Mouse (Mus musculus) cortical plate, adult 2 months (tissue): Measurements from ENCODE around the gene Fbxl5.

Source experiments
- CTCF ChIP-seq: fragments of 200-500 bp; IDR thresholded peaks from 2 replicates; pipeline ENCODE4 v1.5.1; 2011; ENCODE audit warnings: mild to moderate bottlenecking, control low read depth, low read length; ENCODE audit not compliant: insufficient read depth; ENCODE audit errors: extremely low read depth
- POLR2A ChIP-seq: fragments of 200-500 bp; IDR thresholded peaks from 2 replicates; pipeline ENCODE4 v1.6.1; 2011; ENCODE audit warnings: mild to moderate bottlenecking, low read length, control low read depth; ENCODE audit not compliant: insufficient read depth; ENCODE audit errors: extremely low read depth

GRCm38 (mm10) chr5:43845646-43846045, 24.2 kb upstream of the Fbxl5 start:
- TF ChIP-seq POLR2A (no peak), CTCF (no peak)
